Mouse (Mus musculus): ENCODE measurements around the gene Ly6g6f.

The Ly6g6f gene

GRCm38 (mm10) chr17:35077285-35077684 lies 8.1 kb downstream of the Ly6g6f start:
- DNase-seq: no peak

DNA sequence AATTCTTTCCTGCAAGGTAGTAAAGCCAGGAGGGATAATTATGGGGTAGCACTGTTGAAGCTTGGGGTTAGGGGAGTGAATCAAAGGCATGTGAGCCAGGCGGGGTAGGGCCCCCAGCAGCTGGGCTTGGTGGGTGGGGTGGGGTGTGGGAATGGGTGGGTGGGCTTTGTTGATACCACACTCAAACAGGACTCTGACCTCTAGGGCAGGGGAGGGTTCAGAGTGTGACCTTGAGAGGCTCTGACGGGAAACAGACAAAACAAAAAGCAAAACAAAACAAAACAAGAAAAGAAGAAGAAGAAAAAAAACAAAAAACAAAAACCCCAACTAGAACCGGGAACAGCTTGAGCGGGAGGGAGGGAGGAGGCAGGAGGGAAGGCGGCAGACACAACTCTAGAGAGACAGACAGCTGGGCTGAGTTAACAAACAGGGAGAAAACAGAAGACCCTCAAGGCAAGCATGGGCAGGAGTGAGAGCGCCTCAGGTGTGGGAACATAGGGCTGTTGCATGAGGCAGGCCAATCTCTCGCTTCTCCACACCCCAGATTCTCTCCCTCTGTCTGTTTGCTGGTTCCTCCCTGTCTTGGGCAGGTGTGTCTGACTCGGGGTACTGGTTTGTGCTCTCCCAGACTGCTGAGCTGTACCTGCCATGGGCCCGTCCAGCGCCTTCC lies 8.8 kb downstream of the Ly6g6f start, which contains the start of gene Ly6g6e:
Gene Ly6g6e (plus strand): TSS at position 396 of the 670 bp plus-strand sequence.
- no peak for DNase-seq

GRCm38 (mm10) chr17:35074097-35074496 lies 11.3 kb downstream of the Ly6g6f start:
- no peak for DNase-seq

DNA sequence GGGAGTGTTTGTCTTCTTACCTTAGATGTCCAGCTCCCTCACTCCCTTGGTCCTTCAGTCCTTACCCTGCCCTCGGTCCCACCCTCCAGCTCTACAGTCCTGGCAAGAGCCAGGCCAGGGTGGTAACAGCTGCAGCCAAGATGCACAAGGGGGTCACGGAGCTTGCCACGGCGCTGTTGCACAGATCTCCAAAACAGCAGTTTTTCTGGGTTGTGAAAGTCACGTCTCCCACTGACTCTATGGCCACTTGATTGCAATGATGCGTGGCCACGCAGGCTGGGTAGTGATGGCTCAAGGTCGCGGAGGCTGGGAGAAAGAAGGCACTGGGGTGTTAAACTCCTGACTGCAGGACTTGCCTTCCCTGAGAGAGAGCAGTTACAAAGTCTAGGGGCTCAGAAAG lies 14.0 kb downstream of the Ly6g6f start:
- no peak for DNase-seq

GRCm38 (mm10) chr17:35070556-35071229 lies 14.7 kb downstream of the Ly6g6f start:
- DNase-seq: no peak

DNA sequence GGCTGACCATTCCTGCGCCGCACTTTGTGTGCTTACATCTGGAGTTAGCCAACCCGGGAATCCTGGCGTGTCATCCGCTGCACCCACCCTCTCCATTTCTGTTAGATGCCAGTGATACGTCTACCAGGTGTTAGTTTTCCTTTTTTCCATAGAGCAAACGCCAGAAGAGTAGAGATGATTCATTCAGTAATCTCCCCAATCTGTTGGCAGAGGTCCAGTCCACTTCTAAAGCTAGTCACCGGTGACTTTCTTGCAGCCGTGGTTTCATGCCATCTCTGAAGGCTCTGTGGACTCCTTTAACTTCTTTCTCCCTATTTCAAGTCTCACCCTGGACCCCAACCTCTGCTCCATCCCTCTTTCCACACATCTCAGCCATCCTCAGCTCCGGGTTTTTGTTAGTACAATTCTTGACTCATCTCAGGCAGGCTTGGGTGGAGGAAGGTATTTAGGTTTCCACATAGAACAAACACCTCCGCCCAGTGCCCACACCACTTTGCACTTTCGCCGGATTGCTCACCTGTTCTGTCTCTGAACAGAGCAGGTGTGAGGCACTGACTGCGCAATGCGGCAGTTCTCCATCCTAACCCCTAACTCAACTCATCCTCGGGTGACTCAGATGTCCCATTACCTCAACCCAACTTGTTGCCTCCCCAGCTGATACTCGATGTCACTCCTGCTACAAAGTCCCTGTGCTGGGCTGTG lies 17.0 kb downstream of the Ly6g6f start:
- DNase-seq: peak; percentile 30

- DNase-seq: no peak
Observed at GRCm38 (mm10) chr17:35066084-35066483, 19.3 kb downstream of the Ly6g6f start, which contains the start of gene Mpig6b. Mpig6b (minus strand) TSS chr17:35066184.

- DNase-seq: no peak
Observed at GRCm38 (mm10) chr17:35064951-35065947, 20.2 kb downstream of the Ly6g6f start, which contains the start of gene Ly6g6c. Ly6g6c (plus strand) TSS chr17:35065388.

- DNase-seq: no peak
Observed at GRCm38 (mm10) chr17:35064378-35064877, 21.0 kb downstream of the Ly6g6f start.

- no peak for DNase-seq
Observed at GRCm38 (mm10) chr17:35063466-35063865, 21.9 kb downstream of the Ly6g6f start.

- no peak for DNase-seq
Observed at GRCm38 (mm10) chr17:35061299-35061698, 24.1 kb downstream of the Ly6g6f start.

DNA sequence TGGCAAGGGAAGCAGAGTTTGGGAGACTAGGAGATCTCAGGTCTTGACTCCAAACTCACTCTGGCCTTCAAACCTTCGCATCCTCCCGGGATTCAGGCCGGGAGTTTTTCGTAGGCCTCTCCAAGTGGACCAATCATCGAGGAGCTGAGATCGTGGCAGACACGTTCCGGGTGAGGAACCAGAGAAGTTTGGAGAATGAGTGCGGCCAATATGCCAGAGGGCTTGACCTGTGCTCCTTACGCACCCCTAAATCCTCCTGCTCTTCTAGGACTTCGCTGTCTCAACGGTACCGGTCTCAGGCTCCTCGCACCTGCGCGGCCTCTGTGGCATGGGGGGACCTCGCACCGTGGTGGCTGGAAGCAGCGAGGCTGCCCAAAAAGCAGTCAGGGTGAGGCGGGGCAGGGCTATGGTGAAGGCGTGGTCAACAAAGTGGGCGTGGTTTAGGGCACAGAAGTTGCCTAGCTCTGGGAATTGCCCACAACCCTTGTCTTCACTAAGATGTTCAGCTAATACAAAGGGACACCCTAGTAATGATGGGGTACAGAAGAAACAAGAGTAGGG lies 24.6 kb downstream of the Ly6g6f start:
- no peak for DNase-seq

GRCm38 (mm10) chr17:35060071-35060470 lies 25.3 kb downstream of the Ly6g6f start:
- no peak for DNase-seq

DNA sequence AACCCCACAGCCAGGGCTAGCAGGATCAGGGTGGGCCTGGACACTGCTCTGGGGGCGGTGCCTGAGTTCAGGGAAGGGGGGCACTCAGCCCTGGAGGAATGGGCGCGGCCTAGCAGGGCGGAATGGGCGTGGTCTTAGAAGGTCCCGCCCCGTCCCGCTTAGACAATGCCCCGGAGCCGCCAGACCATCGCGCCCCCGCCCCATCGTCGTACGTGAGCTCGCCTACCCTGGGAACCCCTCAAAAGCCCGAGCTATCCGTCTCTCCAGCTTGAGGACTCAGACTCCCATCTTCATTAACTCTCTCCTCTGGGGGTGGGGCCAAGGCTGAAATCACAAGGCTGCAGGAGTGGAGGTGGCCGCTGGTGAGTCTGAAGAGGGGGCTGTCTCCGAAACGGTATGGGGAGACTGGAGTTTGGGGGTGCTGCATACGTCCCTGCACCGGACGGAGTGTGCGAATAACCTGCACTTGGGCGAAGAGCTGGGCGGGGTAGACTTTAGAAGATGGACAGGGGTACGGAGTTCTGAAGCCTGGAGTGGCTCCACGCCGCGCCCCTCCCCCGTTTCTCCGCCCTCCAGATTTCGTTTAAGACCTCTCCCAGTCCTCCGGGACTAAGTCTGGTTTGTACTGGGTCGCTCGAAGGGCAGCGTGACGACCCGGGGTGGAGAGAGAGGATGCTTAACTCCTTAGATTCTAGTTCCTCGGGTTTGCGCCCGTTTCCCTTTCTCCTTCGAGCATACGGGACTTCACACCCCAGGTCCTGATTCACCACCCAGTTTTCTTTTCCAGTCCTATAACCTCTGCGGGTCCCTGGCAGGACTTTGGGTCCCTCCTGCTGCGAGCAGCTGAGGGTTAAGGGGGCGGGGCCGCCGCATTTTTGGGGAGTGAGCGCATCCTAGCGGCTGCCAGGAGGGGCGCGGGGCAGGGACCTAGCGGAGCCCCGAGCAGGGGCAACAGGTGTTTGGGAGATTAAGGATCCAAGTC lies 26.2 kb downstream of the Ly6g6f start, which contains the start of gene Ddah2:
Gene Ddah2 (plus strand): TSS at position 125 of the 982 bp plus-strand sequence.
- DNase-seq: peak; percentile 74

GRCm38 (mm10) chr17:35058316-35058715 lies 27.1 kb downstream of the Ly6g6f start:
- DNase-seq: no peak

DNA sequence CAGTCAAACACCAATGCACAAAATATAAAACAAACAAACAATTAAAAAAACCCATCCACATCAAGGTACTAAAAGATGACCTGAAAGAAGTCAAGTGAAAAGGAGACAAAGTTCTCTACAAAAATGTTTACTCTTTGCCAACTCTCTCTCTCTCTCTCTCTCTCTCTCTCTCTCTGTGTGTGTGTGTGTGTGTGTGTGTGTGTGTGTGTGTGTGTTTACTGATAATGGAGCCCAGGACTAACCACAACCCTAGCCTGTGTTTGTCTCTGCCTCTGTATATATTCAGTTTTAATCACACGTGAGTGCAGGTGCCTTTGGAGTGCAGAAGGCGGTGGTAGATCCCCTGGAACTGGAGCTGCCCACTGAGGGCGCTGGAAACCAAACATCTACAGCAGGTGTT lies 28.3 kb downstream of the Ly6g6f start:
- DNase-seq: no peak

DNA sequence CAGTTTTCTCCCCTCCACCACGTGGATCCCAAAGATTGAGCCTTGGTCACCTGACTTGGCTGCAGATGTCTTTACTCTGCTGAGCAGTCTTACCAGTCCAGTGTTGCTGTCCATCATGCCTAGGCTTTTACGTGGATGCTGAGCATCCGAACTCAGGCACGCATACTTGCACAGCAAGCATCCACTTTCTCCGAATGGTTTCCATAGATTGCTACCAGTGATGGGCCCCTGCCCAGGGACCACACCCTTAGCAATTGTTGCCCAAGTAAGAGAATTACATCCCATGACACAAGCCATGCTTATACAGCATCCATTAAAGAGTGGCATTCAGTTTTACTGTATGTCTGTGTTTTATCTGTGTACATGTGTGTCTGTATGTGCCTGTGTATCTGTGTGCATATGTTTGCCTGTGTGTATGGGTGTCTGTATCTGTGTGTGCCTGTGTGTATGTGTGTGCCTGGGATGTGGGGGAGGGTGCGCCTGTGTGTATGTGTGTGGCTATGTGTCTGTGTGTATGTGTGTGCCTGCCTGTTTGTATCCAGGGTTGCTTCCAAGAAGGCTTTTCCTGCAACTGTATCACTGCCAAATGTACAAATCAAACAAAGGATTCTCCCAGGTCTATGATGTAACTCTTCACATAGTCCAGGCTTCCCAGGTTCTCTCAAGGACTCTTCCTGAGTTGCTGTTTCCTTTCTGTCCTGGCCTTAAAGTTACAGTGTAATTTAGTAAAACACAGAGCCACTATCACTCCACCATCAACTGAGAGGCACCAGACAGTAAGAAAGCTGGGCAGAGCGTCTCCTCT lies 29.5 kb downstream of the Ly6g6f start:
- DNase-seq: no peak

GRCm38 (mm10) chr17:35052271-35052798 lies 33.1 kb downstream of the Ly6g6f start:
- no peak for DNase-seq

Measured in right cerebral cortex, postnatal 25 days (tissue).